Mouse (Mus musculus) heart, postnatal 0 days (tissue): Measurements from ENCODE around the gene Fam124b.
A peak's percentile ranks its signal among the peaks of the same experiment; 100 is the strongest.

ENCODE experiments used
- CTCF ChIP-seq: IDR thresholded peaks from 2 replicates; pipeline ENCODE4 v1.5.1; 2016; ENCODE audit warnings: antibody characterized with exemption, control low read depth, low read depth
- EP300 ChIP-seq: IDR thresholded peaks from 2 replicates; pipeline ENCODE4 v1.6.1; 2016; ENCODE audit warnings: antibody characterized with exemption, low read depth

- TF ChIP-seq EP300 = peak; percentile 55
- no peak for TF ChIP-seq CTCF
These were observed 4.4 kb downstream of the Fam124b start for GRCm38 (mm10) chr1:80213826-80214225.
